Mouse (Mus musculus): ENCODE measurements around the gene D16Ertd472e. TPM values are rescaled to one million over a fixed set of nuclear protein-coding genes. Genes with fewer than 3 reads are reported as not detected.
A peak's percentile ranks its signal among the peaks of the same experiment; 100 is the strongest.

Gene D16Ertd472e
- polyA plus RNA-seq, 1 experiment from 2014 or later = 19.3 TPM

DNA sequence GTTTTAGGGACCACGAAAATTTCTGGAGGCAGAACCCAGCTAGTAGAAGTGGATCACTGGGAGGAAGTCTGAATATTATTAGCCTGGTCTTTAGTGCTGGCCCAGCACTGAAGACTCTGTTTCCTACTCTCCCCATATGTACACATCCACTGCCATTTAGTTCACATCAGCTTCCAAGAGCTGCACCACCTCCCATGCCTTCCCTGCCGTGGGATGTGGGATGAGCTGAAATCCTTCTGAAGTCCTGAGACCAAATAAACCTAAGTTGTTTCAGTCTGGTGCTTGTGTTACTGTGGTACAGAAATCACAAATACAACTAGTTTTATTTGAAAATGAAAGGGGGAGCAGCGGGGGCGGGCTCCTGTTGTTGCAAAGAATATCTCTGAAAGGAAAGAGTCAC lies 2.9 kb upstream of the D16Ertd472e start:
- ATAC-seq (replicated peaks; ENCODE audit: insufficient number of reproducible peaks, low FRiP score, low TSS enrichment, low read depth) (no peak), DNase-seq (ENCODE audit: low spot score) (no peak)
- 89% methylated on average over 4 of the region's 4 CpGs for WGBS

DNA sequence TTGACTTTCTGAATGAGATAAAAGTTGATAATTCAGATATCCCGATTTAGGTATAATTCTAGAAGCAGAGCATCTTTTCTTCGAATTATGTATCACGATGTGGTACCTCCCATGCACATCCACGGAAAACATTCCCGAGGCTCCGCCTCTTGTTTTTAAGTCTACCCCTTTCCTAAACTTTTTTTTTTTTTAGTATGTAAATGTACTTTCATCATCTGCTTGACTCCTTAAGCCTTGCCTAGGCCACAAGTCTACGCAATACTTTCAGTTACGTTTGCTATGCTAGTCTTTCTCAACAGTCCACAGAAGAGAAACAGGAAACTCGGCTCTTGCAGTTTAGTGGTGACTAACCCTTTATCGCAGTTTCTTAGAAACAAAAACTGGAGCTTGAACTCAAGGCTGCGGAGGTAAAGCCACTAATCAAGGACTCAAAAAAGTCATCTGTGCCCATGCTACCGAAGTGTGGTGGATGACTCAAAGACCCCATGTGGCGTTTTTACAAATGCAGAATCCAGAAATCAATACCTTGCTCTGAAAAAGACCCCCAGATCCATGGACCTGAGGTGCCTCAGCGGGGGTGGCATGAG lies 670 bp upstream of the D16Ertd472e start:
- 18% methylated on average over 14 of the region's 14 CpGs for WGBS
- Histone ChIP-seq H3K9ac (replicated peaks; ENCODE audit: low read length) (no peak overlapping the region), H3K4me1 (ENCODE audit: control insufficient read depth, insufficient read depth, low read length) (no peaks in the 10 kb centered on the region; the same call in 1 of the 2 replicates), H3K36me3 (replicated peaks; ENCODE audit: control insufficient read depth, insufficient read depth, low read depth, low read length) (no peaks in the 10 kb centered on the region), H3K27me3 (ENCODE audit: control insufficient read depth, insufficient read depth, low read length) (no peaks in the 10 kb centered on the region), H3K9me3 (replicated peaks; ENCODE audit: control insufficient read depth, low read length) (no peaks in the 10 kb centered on the region), H3K27ac (replicated peaks; ENCODE audit: low read depth, low read length) (no peak overlapping the region), H3K4me3 (ENCODE audit: low read depth, low read length) (peak overlapping the region; percentile 78), H3K4me2 (ENCODE audit: low read depth, low read length) (peak overlapping the region; percentile 37)
- DNase-seq (ENCODE audit: low spot score) (peak; percentile 32), ATAC-seq (replicated peaks; ENCODE audit: insufficient number of reproducible peaks, low FRiP score, low TSS enrichment, low read depth) (peak; percentile 5; the same call in 1 of the 2 replicates)

More for the DNA sequence above, 2.9 kb upstream of the D16Ertd472e start:
- no peak overlapping the region for H3K4me3 ChIP-seq (ENCODE audit: low read depth, low read length)
- no peaks in the 10 kb centered on the region; the same call in 1 of the 2 replicates for H3K4me1 ChIP-seq (ENCODE audit: control insufficient read depth, insufficient read depth, low read length)
- no peak overlapping the region for H3K27ac ChIP-seq (replicated peaks; ENCODE audit: low read depth, low read length)
- H3K36me3 ChIP-seq (replicated peaks; ENCODE audit: control insufficient read depth, insufficient read depth, low read depth, low read length) = no peaks in the 10 kb centered on the region
- no peak overlapping the region for H3K9ac ChIP-seq (replicated peaks; ENCODE audit: low read length)
- H3K27me3 ChIP-seq (ENCODE audit: control insufficient read depth, insufficient read depth, low read length) = no peaks in the 10 kb centered on the region
- no peak overlapping the region for H3K4me2 ChIP-seq (ENCODE audit: low read depth, low read length)
- no peaks in the 10 kb centered on the region for H3K9me3 ChIP-seq (replicated peaks; ENCODE audit: control insufficient read depth, low read length)

DNA sequence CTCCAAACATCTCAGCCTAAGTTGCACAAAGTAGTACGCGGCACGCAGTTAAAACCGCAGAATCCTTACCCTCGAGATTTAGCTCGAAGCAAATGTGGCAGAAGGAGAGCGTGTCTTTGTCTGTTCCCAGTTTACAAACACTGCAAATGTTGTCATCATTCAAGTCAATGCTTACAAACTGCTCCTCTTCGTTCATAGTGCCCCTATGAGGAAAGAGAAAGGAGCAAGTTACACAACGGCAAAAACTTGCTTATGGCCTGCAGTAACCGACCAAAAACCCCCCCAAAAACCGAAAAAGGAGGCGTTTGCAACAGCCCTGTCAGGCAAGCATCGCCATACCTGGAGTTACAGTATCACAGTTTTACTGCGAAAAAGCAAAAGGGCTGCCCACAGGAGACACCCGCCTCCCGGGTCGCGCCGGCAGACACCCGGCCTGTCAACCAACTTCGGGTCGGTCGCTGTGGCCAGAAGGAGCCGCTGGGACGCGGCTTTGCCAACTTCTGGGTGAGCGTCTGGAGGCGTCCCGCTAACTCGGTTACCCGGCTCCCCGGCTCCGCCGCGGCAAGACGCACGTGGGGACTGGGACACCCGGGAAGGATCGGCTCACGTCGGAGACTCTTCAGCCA lies 543 bp downstream of the D16Ertd472e start:
- Histone ChIP-seq H3K9ac (replicated peaks; ENCODE audit: low read length) (peak overlapping the region; percentile 89), H3K36me3 (replicated peaks; ENCODE audit: control insufficient read depth, insufficient read depth, low read depth, low read length) (no peaks in the 10 kb centered on the region), H3K9me3 (replicated peaks; ENCODE audit: control insufficient read depth, low read length) (no peaks in the 10 kb centered on the region), H3K4me2 (ENCODE audit: low read depth, low read length) (peak overlapping the region; percentile 37), H3K4me3 (ENCODE audit: low read depth, low read length) (peak overlapping the region; percentile 78), H3K27me3 (ENCODE audit: control insufficient read depth, insufficient read depth, low read length) (no peaks in the 10 kb centered on the region), H3K4me1 (ENCODE audit: control insufficient read depth, insufficient read depth, low read length) (no peaks in the 10 kb centered on the region; the same call in 1 of the 2 replicates), H3K27ac (replicated peaks; ENCODE audit: low read depth, low read length) (peak overlapping the region; percentile 86)
- DNase-seq (ENCODE audit: low spot score) (peak; percentile 53), ATAC-seq (replicated peaks; ENCODE audit: insufficient number of reproducible peaks, low FRiP score, low TSS enrichment, low read depth) (no peak; the same call in 1 of the 2 replicates)
- WGBS = under 1% methylated on average over 41 of the region's 41 CpGs

DNA sequence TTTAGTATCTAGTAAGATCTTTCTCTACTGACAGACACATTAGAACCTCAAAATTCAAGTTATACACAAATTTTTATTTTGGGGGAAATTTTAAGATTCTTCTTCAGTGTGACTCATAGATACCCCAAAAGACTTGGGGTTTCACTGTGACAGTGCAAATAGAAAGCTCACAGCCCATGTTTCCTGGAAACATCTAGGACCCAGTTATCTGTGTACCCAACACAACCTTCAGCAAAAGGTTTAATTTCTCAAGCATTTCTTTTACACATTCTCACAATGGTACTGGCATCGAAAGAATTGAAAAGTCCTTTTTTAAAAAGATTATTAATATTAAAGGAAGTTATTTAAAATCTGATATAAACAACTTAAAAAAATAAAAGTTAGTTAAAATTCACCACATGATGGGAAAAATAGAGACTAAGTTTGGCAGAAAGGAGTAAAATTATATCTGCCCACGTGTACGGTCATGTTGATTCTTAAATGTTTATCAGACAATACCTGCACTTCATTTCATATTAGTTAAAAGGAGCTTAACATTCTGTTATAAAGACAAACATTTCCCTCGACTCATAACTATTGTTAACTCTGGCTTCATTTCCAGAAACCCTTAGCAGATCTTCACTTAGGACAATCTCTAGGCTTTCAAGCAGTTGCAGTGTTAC lies 1.2 kb downstream of the D16Ertd472e start:
- DNase-seq (ENCODE audit: low spot score) (no peak), ATAC-seq (replicated peaks; ENCODE audit: insufficient number of reproducible peaks, low FRiP score, low TSS enrichment, low read depth) (no peak)
- H3K4me2 ChIP-seq (ENCODE audit: low read depth, low read length) = peak overlapping the region; percentile 37
- peak overlapping the region; percentile 78 for H3K4me3 ChIP-seq (ENCODE audit: low read depth, low read length)
- H3K27ac ChIP-seq (replicated peaks; ENCODE audit: low read depth, low read length) = no peak overlapping the region
- 39% methylated on average over 4 of the region's 4 CpGs for WGBS
- H3K36me3 ChIP-seq (replicated peaks; ENCODE audit: control insufficient read depth, insufficient read depth, low read depth, low read length) = no peaks in the 10 kb centered on the region
- H3K27me3 ChIP-seq (ENCODE audit: control insufficient read depth, insufficient read depth, low read length) = no peaks in the 10 kb centered on the region
- peak overlapping the region; percentile 89 for H3K9ac ChIP-seq (replicated peaks; ENCODE audit: low read length)
- H3K4me1 ChIP-seq (ENCODE audit: control insufficient read depth, insufficient read depth, low read length) = no peaks in the 10 kb centered on the region; the same call in 1 of the 2 replicates
- H3K9me3 ChIP-seq (replicated peaks; ENCODE audit: control insufficient read depth, low read length) = no peaks in the 10 kb centered on the region

DNA sequence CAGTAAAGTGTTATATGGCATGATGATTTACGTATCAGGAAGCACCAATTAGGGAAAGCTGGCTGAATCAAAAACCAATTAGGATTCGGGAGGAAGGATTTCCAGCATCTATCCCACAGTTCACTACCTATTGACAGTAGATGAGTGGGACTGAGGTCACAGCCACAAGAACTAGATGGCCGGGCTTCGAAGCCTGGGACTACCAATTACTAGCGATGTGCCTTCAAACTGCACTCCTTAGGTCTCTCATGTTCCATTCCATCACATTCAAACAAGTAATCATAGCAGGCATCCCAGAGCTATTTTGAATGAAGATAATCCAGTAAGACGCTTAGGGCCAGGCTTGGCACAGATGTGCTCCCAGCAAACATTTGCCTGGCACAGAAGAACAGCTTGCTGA lies 2.3 kb downstream of the D16Ertd472e start:
- ATAC-seq (replicated peaks; ENCODE audit: insufficient number of reproducible peaks, low FRiP score, low TSS enrichment, low read depth) = no peak
- Histone ChIP-seq H3K27ac (replicated peaks; ENCODE audit: low read depth, low read length) (no peak overlapping the region), H3K9ac (replicated peaks; ENCODE audit: low read length) (peak overlapping the region; percentile 41), H3K27me3 (ENCODE audit: control insufficient read depth, insufficient read depth, low read length) (no peaks in the 10 kb centered on the region), H3K4me3 (ENCODE audit: low read depth, low read length) (0 out of 2 replicates have a peak overlapping the region, but pooled peaks have one; percentile 10), H3K4me2 (ENCODE audit: low read depth, low read length) (peak overlapping the region; percentile 29), H3K36me3 (replicated peaks; ENCODE audit: control insufficient read depth, insufficient read depth, low read depth, low read length) (no peaks in the 10 kb centered on the region), H3K9me3 (replicated peaks; ENCODE audit: control insufficient read depth, low read length) (no peaks in the 10 kb centered on the region), H3K4me1 (ENCODE audit: control insufficient read depth, insufficient read depth, low read length) (no peaks in the 10 kb centered on the region; the same call in 1 of the 2 replicates)
- DNase-seq (ENCODE audit: low spot score) = no peak
- WGBS = 64% methylated on average over 6 of the region's 6 CpGs

DNA sequence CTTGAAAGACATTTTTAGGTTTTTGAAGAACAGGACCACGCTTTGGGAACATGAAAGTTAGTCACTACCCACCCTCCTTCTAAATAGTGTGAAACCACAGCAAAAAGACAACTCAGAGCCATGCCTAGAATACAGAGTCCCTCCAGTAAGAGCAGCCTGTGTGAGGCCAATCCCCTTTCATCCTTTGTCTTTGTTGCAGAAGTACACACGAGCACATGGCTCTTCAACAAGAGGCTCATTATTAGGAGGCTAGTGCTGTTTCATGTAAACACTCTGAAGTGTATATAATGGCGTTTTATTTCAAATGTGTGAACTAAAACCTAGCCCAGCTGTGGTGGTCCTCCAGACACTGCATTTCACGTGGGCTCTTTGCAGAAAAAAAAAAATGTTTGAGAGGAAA lies 3.5 kb downstream of the D16Ertd472e start:
- Histone ChIP-seq H3K9me3 (replicated peaks; ENCODE audit: control insufficient read depth, low read length) (no peaks in the 10 kb centered on the region), H3K27ac (replicated peaks; ENCODE audit: low read depth, low read length) (no peak overlapping the region), H3K36me3 (replicated peaks; ENCODE audit: control insufficient read depth, insufficient read depth, low read depth, low read length) (no peaks in the 10 kb centered on the region), H3K4me3 (ENCODE audit: low read depth, low read length) (no peak overlapping the region), H3K27me3 (ENCODE audit: control insufficient read depth, insufficient read depth, low read length) (no peaks in the 10 kb centered on the region), H3K9ac (replicated peaks; ENCODE audit: low read length) (no peak overlapping the region), H3K4me2 (ENCODE audit: low read depth, low read length) (no peak overlapping the region), H3K4me1 (ENCODE audit: control insufficient read depth, insufficient read depth, low read length) (no peaks in the 10 kb centered on the region; the same call in 1 of the 2 replicates)
- no peak for ATAC-seq (replicated peaks; ENCODE audit: insufficient number of reproducible peaks, low FRiP score, low TSS enrichment, low read depth)
- no peak for DNase-seq (ENCODE audit: low spot score)
- 56% methylated on average over 4 of the region's 4 CpGs for WGBS

DNA sequence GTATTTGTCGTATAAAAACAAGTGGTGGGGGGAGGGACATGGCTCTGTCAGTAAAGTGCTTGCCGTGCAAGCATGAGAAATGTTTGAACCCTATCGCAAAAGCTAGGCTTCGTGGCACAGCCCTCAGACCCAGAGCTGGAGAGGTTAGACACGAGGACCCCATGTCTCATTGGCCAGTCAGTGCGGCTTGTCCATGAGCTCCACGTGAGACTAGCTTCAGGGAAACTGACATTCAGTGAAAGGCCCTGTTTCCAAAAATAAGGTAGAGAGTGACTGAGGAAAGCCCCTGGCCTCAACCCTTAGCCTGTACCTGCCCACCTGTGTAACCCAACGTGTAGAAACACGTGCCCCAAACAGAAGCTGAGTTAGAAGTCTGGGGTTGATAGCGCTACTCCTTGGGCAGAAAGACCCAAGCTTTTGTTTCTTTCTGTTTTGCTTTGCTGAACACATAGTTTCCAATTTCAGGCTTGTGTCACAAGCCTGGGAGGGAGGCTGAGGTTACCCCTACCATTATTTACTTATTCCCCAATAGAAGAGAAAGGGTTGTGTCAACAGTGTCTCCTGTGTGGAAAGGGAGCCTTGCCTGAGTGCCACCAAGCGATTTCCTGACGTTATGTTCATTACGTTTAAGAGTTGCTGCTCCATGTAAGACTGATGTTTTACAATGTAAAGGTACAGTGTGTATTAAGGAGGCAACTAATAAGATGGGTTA lies 12.2 kb downstream of the D16Ertd472e start:
- H3K27ac ChIP-seq (replicated peaks; ENCODE audit: low read depth, low read length) = no peak overlapping the region
- DNase-seq (ENCODE audit: low spot score) = no peak
- H3K4me2 ChIP-seq (ENCODE audit: low read depth, low read length) = no peak overlapping the region
- no peak for ATAC-seq (replicated peaks; ENCODE audit: insufficient number of reproducible peaks, low FRiP score, low TSS enrichment, low read depth)
- no peak overlapping the region for H3K9ac ChIP-seq (replicated peaks; ENCODE audit: low read length)
- H3K4me3 ChIP-seq (ENCODE audit: low read depth, low read length) = no peak overlapping the region
- no peaks in the 10 kb centered on the region; the same call in 1 of the 2 replicates for H3K36me3 ChIP-seq (replicated peaks; ENCODE audit: control insufficient read depth, insufficient read depth, low read depth, low read length)
- H3K9me3 ChIP-seq (replicated peaks; ENCODE audit: control insufficient read depth, low read length) = no peaks in the 10 kb centered on the region
- H3K27me3 ChIP-seq (ENCODE audit: control insufficient read depth, insufficient read depth, low read length) = no peaks in the 10 kb centered on the region
- 77% methylated on average over 13 of the region's 13 CpGs for WGBS
- no peaks in the 10 kb centered on the region for H3K4me1 ChIP-seq (ENCODE audit: control insufficient read depth, insufficient read depth, low read length)

All from embryonic facial prominence, embryonic 11.5 days (tissue).